Mouse (Mus musculus) splenic B cell, adult 2 months (primary cell): ENCODE data around the gene Pagr1b.
A peak's percentile ranks its signal among the peaks of the same experiment; 100 is the strongest.

Experiments
- DNase-seq: peaks from one replicate; pipeline ENCODE4 v3.0.0-alpha.2; 2011; ENCODE audit warnings: low read depth, low spot score
- H3K27me3 ChIP-seq: 2 replicates; pipeline ENCODE4 v1.6.1; 2012; ENCODE audit warnings: mild to moderate bottlenecking, low read length, moderate library complexity, mixed read lengths; ENCODE audit not compliant: control insufficient read depth, poor library complexity, insufficient read depth, severe bottlenecking
- H3K36me3 ChIP-seq: 2 replicates; pipeline ENCODE4 v1.6.1; 2012; ENCODE audit warnings: mild to moderate bottlenecking, low read length, moderate library complexity, mixed read lengths; ENCODE audit not compliant: control insufficient read depth, poor library complexity, insufficient read depth, severe bottlenecking

Pagr1b gene

GRCm38 (mm10) chr7:127016481-127016485 is at the start of gene Pagr1b:
Gene Pagr1b, minus strand, starts transcription at chr7:127016484.
- H3K36me3 ChIP-seq: no peaks in the 10 kb centered on the region; the same call in 1 of the 2 replicates
- no peak for DNase-seq

DNA sequence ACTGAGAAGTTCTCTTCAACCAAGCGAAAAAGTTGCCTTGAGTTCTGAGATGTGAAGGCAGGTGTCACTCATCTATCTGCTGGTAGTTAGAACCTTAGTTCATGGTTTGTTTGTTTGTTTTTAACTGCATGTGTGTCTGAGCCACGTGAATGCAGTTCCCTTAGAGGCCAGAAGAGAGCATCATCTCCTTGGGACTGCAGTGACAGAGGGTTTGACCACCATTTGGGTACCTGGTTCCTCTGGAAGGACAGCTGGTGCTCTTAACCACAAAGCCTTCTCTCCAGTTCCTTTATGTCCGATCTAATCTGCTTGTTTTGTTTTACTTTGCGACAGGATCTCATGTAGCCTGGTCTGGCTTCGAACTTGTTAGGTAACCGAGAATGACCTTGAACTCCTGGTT is 49.3 kb upstream of the Pagr1b start:
- peak; percentile 39 for DNase-seq
- no peaks in the 10 kb centered on the region for H3K27me3 ChIP-seq
- no peaks in the 10 kb centered on the region for H3K36me3 ChIP-seq

More at GRCm38 (mm10) chr7:127016481-127016485, at the start of gene Pagr1b:
- no peaks in the 10 kb centered on the region for H3K27me3 ChIP-seq

- Histone ChIP-seq H3K36me3 (no peaks in the 10 kb centered on the region), H3K27me3 (no peaks in the 10 kb centered on the region)
- no peak for DNase-seq
Observed at GRCm38 (mm10) chr7:127055026-127055585, 38.8 kb upstream of the Pagr1b start.

GRCm38 (mm10) chr7:127041851-127042672 is 25.8 kb upstream of the Pagr1b start, which contains the start of gene Kif22:
Gene Kif22, minus strand, starts transcription at chr7:127042471.
- no peaks in the 10 kb centered on the region for H3K36me3 ChIP-seq

DNA sequence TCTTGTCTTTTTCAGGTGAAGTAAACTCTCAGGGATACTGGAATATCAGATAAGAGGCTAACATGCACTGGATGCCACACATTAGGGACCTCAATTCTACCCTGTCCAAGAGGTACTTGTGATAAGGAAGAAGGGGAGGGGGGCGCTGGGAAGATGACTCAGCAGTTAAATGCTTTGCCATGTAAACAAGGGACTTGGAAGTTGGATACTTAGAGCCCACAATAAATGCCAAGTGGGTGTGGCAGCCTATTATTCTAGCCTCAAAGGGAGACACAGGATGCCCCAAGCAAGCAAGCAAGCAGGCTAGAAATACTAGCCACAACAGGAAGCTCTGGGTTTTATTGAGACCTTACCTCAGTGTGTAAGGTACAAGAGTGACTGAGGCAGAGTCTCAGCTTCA is 15.0 kb upstream of the Pagr1b start:
- Histone ChIP-seq H3K27me3 (no peaks in the 10 kb centered on the region), H3K36me3 (no peaks in the 10 kb centered on the region)
- DNase-seq: no peak

More at GRCm38 (mm10) chr7:127041851-127042672, 25.8 kb upstream of the Pagr1b start, which contains the start of gene Kif22:
- peak; percentile 88 for DNase-seq
- H3K27me3 ChIP-seq: no peaks in the 10 kb centered on the region

DNA sequence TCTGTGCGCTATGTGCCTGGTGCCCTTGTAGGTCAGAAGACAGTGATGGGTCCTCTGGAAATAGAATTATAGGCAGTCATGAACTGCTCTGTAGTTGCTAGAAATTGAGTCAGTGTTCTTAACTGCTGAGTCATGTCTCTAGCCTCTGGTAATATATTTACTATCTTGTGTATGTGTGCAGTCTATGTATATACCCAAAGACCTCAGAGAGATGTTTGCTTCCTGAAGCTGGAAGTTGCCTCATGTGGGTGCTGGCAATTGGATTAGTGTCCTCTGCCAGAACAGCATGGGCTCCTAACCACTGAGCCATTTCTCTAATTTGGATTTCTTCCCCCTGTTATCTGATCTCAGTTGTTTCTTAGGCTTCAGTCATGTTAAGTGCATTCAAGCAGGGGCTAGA is 13.9 kb upstream of the Pagr1b start:
- Histone ChIP-seq H3K27me3 (no peaks in the 10 kb centered on the region), H3K36me3 (no peaks in the 10 kb centered on the region)
- DNase-seq: no peak

- DNase-seq: no peak
- H3K27me3 ChIP-seq: no peaks in the 10 kb centered on the region
Observed at GRCm38 (mm10) chr7:127027885-127028284, 11.6 kb upstream of the Pagr1b start.

DNA sequence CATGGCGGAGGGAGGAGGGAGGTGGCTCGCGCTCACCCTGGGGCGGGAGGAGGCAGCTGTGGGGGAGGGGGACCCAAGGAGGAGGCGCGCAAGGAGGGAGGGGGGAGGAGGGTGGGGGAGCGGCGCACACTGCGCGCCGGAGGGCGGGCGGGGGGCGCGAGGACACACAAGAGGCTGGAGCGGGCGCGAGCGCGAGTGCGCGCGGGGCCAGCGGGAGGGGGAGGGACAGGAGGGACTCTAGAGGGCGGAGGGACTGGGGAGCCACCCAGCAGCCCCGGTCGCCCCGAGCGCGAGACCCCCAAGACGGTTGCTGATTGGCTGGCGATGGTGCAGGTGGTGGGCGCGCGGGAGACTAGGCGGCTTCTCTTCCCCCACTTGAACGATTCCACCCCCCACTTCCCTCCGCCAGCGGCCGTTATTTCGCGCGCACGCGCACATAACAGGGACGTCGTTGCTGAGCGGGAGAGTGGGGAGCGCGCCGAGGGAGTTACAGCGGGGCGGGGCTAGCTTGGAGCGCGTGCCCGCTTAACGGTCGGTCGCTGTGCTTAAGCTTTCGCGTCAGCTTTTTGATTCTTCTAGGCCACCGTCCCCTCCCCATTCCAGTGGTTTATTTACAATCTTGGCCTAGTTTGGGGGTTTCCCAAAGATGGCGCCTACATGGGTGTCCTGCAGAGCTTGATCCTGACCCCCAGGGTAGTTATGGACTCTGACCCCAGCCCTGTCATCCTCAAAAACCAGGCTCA is 10.9 kb upstream of the Pagr1b start, which contains the start of gene Maz:
Gene Maz (minus strand): TSS at position 54 of the 743 bp plus-strand sequence.
- Histone ChIP-seq H3K36me3 (peaks cover 8% of the 10 kb centered on the region), H3K27me3 (no peaks in the 10 kb centered on the region)
- peak; percentile 100 for DNase-seq

More at GRCm38 (mm10) chr7:127027885-127028284, 11.6 kb upstream of the Pagr1b start:
- H3K36me3 ChIP-seq: peaks cover 8% of the 10 kb centered on the region

- Histone ChIP-seq H3K36me3 (peaks cover 8% of the 10 kb centered on the region), H3K27me3 (no peaks in the 10 kb centered on the region)
- DNase-seq: peak; percentile 90
Observed at GRCm38 (mm10) chr7:127026616-127026983, 10.3 kb upstream of the Pagr1b start.

GRCm38 (mm10) chr7:127026161-127026600 is 9.9 kb upstream of the Pagr1b start:
- H3K27me3 ChIP-seq: no peaks in the 10 kb centered on the region
- DNase-seq: peak; percentile 62
- H3K36me3 ChIP-seq: peaks cover 8% of the 10 kb centered on the region

- DNase-seq: no peak
Observed at GRCm38 (mm10) chr7:127025556-127026160, 9.4 kb upstream of the Pagr1b start.

DNA sequence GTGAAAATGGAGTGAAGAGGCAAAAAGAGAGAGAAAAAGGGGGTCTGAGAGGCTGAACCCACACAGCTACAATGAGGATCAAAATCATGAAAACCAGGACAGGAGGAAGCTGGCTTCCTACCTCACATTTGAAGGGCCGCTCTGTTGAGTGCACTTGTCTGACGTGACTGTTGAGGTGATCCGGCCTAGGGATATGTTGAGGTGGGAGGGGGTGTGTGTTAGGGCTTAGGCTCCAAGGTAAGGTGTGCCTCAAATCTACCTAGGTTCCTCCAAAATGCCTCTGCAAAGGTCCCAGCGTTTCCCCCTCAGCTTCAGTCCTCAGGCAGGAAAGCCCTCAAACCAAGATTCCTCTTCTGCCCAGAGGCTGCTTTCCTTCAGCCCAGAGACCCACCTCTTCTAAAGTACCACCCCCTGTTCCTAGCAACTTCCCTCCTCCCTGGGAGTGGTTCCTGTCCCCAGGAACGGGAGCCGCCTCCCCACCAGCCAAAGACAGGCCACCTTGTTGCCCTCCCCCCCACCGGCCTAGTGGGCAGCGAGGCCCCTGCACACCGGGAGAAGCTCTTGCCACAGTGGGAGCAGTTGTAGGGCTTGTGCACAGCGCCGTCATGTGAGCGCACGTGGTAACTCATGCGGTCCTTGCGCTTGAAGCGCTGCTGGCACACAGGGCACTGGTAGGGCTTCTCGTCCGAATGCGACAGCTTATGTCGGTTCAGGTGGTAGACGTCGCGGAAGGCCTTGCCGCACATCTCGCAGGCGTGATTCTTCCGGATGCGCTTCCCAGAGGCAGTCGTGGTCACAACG is 8.7 kb upstream of the Pagr1b start:
- peak; percentile 88 for DNase-seq
- Histone ChIP-seq H3K27me3 (no peaks in the 10 kb centered on the region), H3K36me3 (peaks cover 8% of the 10 kb centered on the region)

More at GRCm38 (mm10) chr7:127025556-127026160, 9.4 kb upstream of the Pagr1b start:
- H3K27me3 ChIP-seq: no peaks in the 10 kb centered on the region
- peaks cover 8% of the 10 kb centered on the region for H3K36me3 ChIP-seq

DNA sequence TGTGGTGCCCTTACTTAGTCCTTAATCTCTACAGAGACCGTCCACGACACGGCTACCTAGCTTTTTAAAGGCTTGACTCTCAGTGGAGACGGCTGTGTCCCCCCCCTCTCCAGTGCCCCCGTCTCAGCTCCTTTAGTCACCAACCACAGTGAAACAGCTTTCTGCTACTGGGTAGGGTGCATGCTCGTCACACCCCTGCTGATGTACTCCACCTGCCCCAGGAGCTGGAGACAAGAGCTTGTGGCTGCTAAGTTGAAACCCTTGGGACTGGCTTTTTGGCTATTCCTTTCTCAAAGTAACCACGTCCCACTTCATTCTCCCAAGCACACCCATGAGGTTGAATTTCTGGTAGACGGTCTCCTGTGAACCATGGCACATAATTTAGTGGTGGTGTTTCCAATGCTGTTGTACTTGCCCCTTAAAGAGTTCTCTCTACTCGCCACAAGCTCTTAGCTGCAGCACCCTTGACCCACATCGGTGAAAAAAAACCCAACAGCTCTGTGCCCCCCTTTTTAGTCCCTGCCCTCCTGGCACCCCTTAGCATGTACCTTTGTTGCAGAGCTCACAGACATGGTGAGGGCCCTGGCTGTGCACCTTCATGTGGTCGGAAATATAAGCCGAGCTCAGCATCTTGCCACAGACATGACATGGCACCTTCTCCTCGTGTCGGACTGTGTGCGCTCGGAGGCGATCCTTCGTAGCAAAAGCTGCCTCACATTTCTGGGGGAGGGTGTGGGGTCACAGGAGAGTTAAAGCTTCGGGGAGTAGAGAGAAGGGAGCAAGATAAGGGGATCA is 7.8 kb upstream of the Pagr1b start:
- H3K36me3 ChIP-seq: peaks cover 8% of the 10 kb centered on the region
- DNase-seq: no peak
- no peaks in the 10 kb centered on the region for H3K27me3 ChIP-seq

- Histone ChIP-seq H3K36me3 (peaks cover 8% of the 10 kb centered on the region), H3K27me3 (no peaks in the 10 kb centered on the region)
- DNase-seq: no peak
Observed at GRCm38 (mm10) chr7:127023272-127023691, 7.0 kb upstream of the Pagr1b start.
